Mouse (Mus musculus): ENCODE measurements at regions not wholly inside any gene's neighbourhood (a gene's known extent, or its start where the extent isn't known, plus 50 kb on each side); places are given as distances from the start of the nearest gene placed in this dataset.
"Not testable (repeated sequence)": the region's sequence is repeated elsewhere in the genome, so short reads cannot be mapped to it uniquely, and the experiment has no call there.

- H3K4me1 ChIP-seq (ENCODE audit: control insufficient read depth, low read depth, low read length); ATAC-seq (ENCODE audit: low read depth); H3K9me3 ChIP-seq (replicated peaks; ENCODE audit: control insufficient read depth, low read length); H3K27me3 ChIP-seq (ENCODE audit: control insufficient read depth, insufficient read depth, low read depth, low read length); H3K4me2 ChIP-seq (ENCODE audit: low read depth, low read length); H3K4me3 ChIP-seq (ENCODE audit: low read depth, low read length); H3K27ac ChIP-seq (ENCODE audit: low read length); H3K36me3 ChIP-seq (ENCODE audit: control insufficient read depth, insufficient read depth); H3K9ac ChIP-seq (ENCODE audit: low read depth, low read length): not testable (repeated sequence)
- 77% methylated on average over 16 of the region's 16 CpGs for WGBS (ENCODE audit: insufficient replicate concordance)
Measured at GRCm38 (mm10) chr1:157622156-157622555, 115.6 kb downstream of the Sec16b start.

- H3K36me3 ChIP-seq (ENCODE audit: control insufficient read depth, insufficient read depth): no peaks in the 10 kb centered on the region
- H3K4me3 ChIP-seq (ENCODE audit: low read depth, low read length): no peak overlapping the region
- H3K27me3 ChIP-seq (ENCODE audit: control insufficient read depth, insufficient read depth, low read depth, low read length): no peaks in the 10 kb centered on the region
- 52% methylated on average over 3 of the region's 3 CpGs for WGBS (ENCODE audit: insufficient replicate concordance)
- H3K9me3 ChIP-seq (replicated peaks; ENCODE audit: control insufficient read depth, low read length): no peaks in the 10 kb centered on the region
- H3K4me1 ChIP-seq (ENCODE audit: control insufficient read depth, low read depth, low read length): no peaks in the 10 kb centered on the region
- H3K27ac ChIP-seq (ENCODE audit: low read length): no peak overlapping the region
- H3K9ac ChIP-seq (ENCODE audit: low read depth, low read length): no peak overlapping the region
- no peak overlapping the region for H3K4me2 ChIP-seq (ENCODE audit: low read depth, low read length)
- no peak for ATAC-seq (ENCODE audit: low read depth)
Measured at GRCm38 (mm10) chr1:157632586-157632985, 126.1 kb downstream of the Sec16b start.

GRCm38 (mm10) chr1:157633470-157633869 is 126.9 kb downstream of the Sec16b start:
- no peak overlapping the region for H3K27ac ChIP-seq (ENCODE audit: low read length)
- H3K9me3 ChIP-seq (replicated peaks; ENCODE audit: control insufficient read depth, low read length): no peaks in the 10 kb centered on the region
- H3K4me3 ChIP-seq (ENCODE audit: low read depth, low read length): no peak overlapping the region
- H3K4me2 ChIP-seq (ENCODE audit: low read depth, low read length): no peak overlapping the region
- no peak for ATAC-seq (ENCODE audit: low read depth)
- H3K27me3 ChIP-seq (ENCODE audit: control insufficient read depth, insufficient read depth, low read depth, low read length): no peaks in the 10 kb centered on the region
- no peaks in the 10 kb centered on the region for H3K36me3 ChIP-seq (ENCODE audit: control insufficient read depth, insufficient read depth)
- 58% methylated on average over 6 of the region's 6 CpGs for whole genome bisulfite sequencing (ENCODE audit: insufficient replicate concordance)
- no peak overlapping the region for H3K9ac ChIP-seq (ENCODE audit: low read depth, low read length)
- H3K4me1 ChIP-seq (ENCODE audit: control insufficient read depth, low read depth, low read length): no peaks in the 10 kb centered on the region

GRCm38 (mm10) chr1:157635776-157636175 is 129.2 kb downstream of the Sec16b start:
- Histone ChIP-seq H3K9me3 (replicated peaks; ENCODE audit: control insufficient read depth, low read length) (no peaks in the 10 kb centered on the region), H3K9ac (ENCODE audit: low read depth, low read length) (no peak overlapping the region), H3K27me3 (ENCODE audit: control insufficient read depth, insufficient read depth, low read depth, low read length) (no peaks in the 10 kb centered on the region), H3K36me3 (ENCODE audit: control insufficient read depth, insufficient read depth) (no peaks in the 10 kb centered on the region), H3K27ac (ENCODE audit: low read length) (no peak overlapping the region), H3K4me3 (ENCODE audit: low read depth, low read length) (no peak overlapping the region), H3K4me2 (ENCODE audit: low read depth, low read length) (no peak overlapping the region), H3K4me1 (ENCODE audit: control insufficient read depth, low read depth, low read length) (no peaks in the 10 kb centered on the region)
- 67% methylated on average over 6 of the region's 6 CpGs for WGBS (ENCODE audit: insufficient replicate concordance)
- ATAC-seq (ENCODE audit: low read depth): no peak

- no peaks in the 10 kb centered on the region for H3K27me3 ChIP-seq (ENCODE audit: control insufficient read depth, insufficient read depth, low read depth, low read length)
- WGBS (ENCODE audit: insufficient replicate concordance): 57% methylated on average over 6 of the region's 6 CpGs
- H3K36me3 ChIP-seq (ENCODE audit: control insufficient read depth, insufficient read depth): no peaks in the 10 kb centered on the region
- no peak overlapping the region for H3K9ac ChIP-seq (ENCODE audit: low read depth, low read length)
- no peak overlapping the region for H3K4me3 ChIP-seq (ENCODE audit: low read depth, low read length)
- H3K4me1 ChIP-seq (ENCODE audit: control insufficient read depth, low read depth, low read length): no peaks in the 10 kb centered on the region
- no peak overlapping the region for H3K27ac ChIP-seq (ENCODE audit: low read length)
- no peak overlapping the region for H3K4me2 ChIP-seq (ENCODE audit: low read depth, low read length)
- ATAC-seq (ENCODE audit: low read depth): no peak
- no peaks in the 10 kb centered on the region for H3K9me3 ChIP-seq (replicated peaks; ENCODE audit: control insufficient read depth, low read length)
Measured at GRCm38 (mm10) chr1:157643524-157643923, 137.0 kb downstream of the Sec16b start.

- Histone ChIP-seq H3K36me3 (ENCODE audit: control insufficient read depth, insufficient read depth) (no peaks in the 10 kb centered on the region), H3K27me3 (ENCODE audit: control insufficient read depth, insufficient read depth, low read depth, low read length) (no peaks in the 10 kb centered on the region; the same call in 1 of the 2 replicates), H3K4me2 (ENCODE audit: low read depth, low read length) (no peak overlapping the region), H3K27ac (ENCODE audit: low read length) (no peak overlapping the region), H3K4me1 (ENCODE audit: control insufficient read depth, low read depth, low read length) (no peaks in the 10 kb centered on the region), H3K9me3 (replicated peaks; ENCODE audit: control insufficient read depth, low read length) (no peaks in the 10 kb centered on the region), H3K9ac (ENCODE audit: low read depth, low read length) (no peak overlapping the region), H3K4me3 (ENCODE audit: low read depth, low read length) (no peak overlapping the region)
- WGBS (ENCODE audit: insufficient replicate concordance): 68% methylated on average over 8 of the region's 8 CpGs
- no peak for ATAC-seq (ENCODE audit: low read depth)
Measured at GRCm38 (mm10) chr1:157645682-157646421, 139.3 kb downstream of the Sec16b start.

GRCm38 (mm10) chr1:157655446-157655845 is 148.9 kb downstream of the Sec16b start:
- no peak for ATAC-seq (ENCODE audit: low read depth)
- no peaks in the 10 kb centered on the region for H3K36me3 ChIP-seq (ENCODE audit: control insufficient read depth, insufficient read depth)
- 62% methylated on average over 4 of the region's 4 CpGs for WGBS (ENCODE audit: insufficient replicate concordance)
- H3K9me3 ChIP-seq (replicated peaks; ENCODE audit: control insufficient read depth, low read length): no peaks in the 10 kb centered on the region
- H3K27ac ChIP-seq (ENCODE audit: low read length): no peak overlapping the region
- H3K4me3 ChIP-seq (ENCODE audit: low read depth, low read length): no peak overlapping the region
- H3K4me2 ChIP-seq (ENCODE audit: low read depth, low read length): no peak overlapping the region
- no peaks in the 10 kb centered on the region for H3K27me3 ChIP-seq (ENCODE audit: control insufficient read depth, insufficient read depth, low read depth, low read length)
- no peak overlapping the region for H3K9ac ChIP-seq (ENCODE audit: low read depth, low read length)
- H3K4me1 ChIP-seq (ENCODE audit: control insufficient read depth, low read depth, low read length): no peaks in the 10 kb centered on the region

GRCm38 (mm10) chr1:157669626-157670025 is 163.1 kb downstream of the Sec16b start:
- Histone ChIP-seq H3K9me3 (replicated peaks; ENCODE audit: control insufficient read depth, low read length) (no peaks in the 10 kb centered on the region), H3K9ac (ENCODE audit: low read depth, low read length) (no peak overlapping the region), H3K4me3 (ENCODE audit: low read depth, low read length) (no peak overlapping the region), H3K36me3 (ENCODE audit: control insufficient read depth, insufficient read depth) (no peaks in the 10 kb centered on the region), H3K27ac (ENCODE audit: low read length) (no peak overlapping the region), H3K4me2 (ENCODE audit: low read depth, low read length) (no peak overlapping the region), H3K4me1 (ENCODE audit: control insufficient read depth, low read depth, low read length) (no peaks in the 10 kb centered on the region), H3K27me3 (ENCODE audit: control insufficient read depth, insufficient read depth, low read depth, low read length) (no peaks in the 10 kb centered on the region)
- WGBS (ENCODE audit: insufficient replicate concordance): 66% methylated on average over 6 of the region's 6 CpGs
- ATAC-seq (ENCODE audit: low read depth): no peak

- whole genome bisulfite sequencing (ENCODE audit: insufficient replicate concordance): 41% methylated on average over 7 of the region's 7 CpGs
- Histone ChIP-seq H3K9me3 (replicated peaks; ENCODE audit: control insufficient read depth, low read length) (no peaks in the 10 kb centered on the region), H3K4me1 (ENCODE audit: control insufficient read depth, low read depth, low read length) (no peaks in the 10 kb centered on the region), H3K4me2 (ENCODE audit: low read depth, low read length) (no peak overlapping the region), H3K36me3 (ENCODE audit: control insufficient read depth, insufficient read depth) (no peaks in the 10 kb centered on the region), H3K27ac (ENCODE audit: low read length) (no peak overlapping the region), H3K4me3 (ENCODE audit: low read depth, low read length) (no peak overlapping the region), H3K9ac (ENCODE audit: low read depth, low read length) (no peak overlapping the region), H3K27me3 (ENCODE audit: control insufficient read depth, insufficient read depth, low read depth, low read length) (no peaks in the 10 kb centered on the region)
- no peak for ATAC-seq (ENCODE audit: low read depth)
Measured at GRCm38 (mm10) chr1:157684356-157684755, 177.8 kb downstream of the Sec16b start.

Measured in liver, embryonic 16.5 days (tissue).